Mouse (Mus musculus) brain, embryonic 14.5 days (tissue): ENCODE measurements at regions not wholly inside any gene's neighbourhood (a gene's known extent, or its start where the extent isn't known, plus 50 kb on each side); places are given as distances from the start of the nearest gene placed in this dataset.
"Not testable (repeated sequence)": the region's sequence is repeated elsewhere in the genome, so short reads cannot be mapped to it uniquely, and the experiment has no call there.

Experiments
- DNase-seq: peaks from one replicate; pipeline ENCODE4 v3.0.0-alpha.2; 2011; ENCODE audit warnings: low read depth
- CTCF ChIP-seq: fragments of 200-500 bp; IDR thresholded peaks from 2 replicates; pipeline ENCODE4 v1.5.1; 2012; ENCODE audit warnings: inconsistent platforms, mild to moderate bottlenecking, moderate library complexity, borderline replicate concordance; ENCODE audit not compliant: insufficient read depth, insufficient read length; ENCODE audit errors: extremely low read depth
- POLR2A ChIP-seq: fragments of 200-500 bp; IDR thresholded peaks from 2 replicates; pipeline ENCODE4 v1.6.1; 2012; ENCODE audit warnings: mild to moderate bottlenecking, inconsistent platforms, borderline replicate concordance; ENCODE audit not compliant: poor library complexity, insufficient read depth, insufficient read length, severe bottlenecking; ENCODE audit errors: extremely low read depth

GRCm38 (mm10) chr1:137225418-137225817 is 265.2 kb upstream of the Nr5a2 start:
- TF ChIP-seq CTCF (peak; percentile 76), POLR2A (no peak)
- DNase-seq: peak; percentile 91

GRCm38 (mm10) chr1:137223052-137223451 is 262.8 kb upstream of the Nr5a2 start:
- TF ChIP-seq POLR2A (no peak), CTCF (no peak)
- no peak for DNase-seq

DNA sequence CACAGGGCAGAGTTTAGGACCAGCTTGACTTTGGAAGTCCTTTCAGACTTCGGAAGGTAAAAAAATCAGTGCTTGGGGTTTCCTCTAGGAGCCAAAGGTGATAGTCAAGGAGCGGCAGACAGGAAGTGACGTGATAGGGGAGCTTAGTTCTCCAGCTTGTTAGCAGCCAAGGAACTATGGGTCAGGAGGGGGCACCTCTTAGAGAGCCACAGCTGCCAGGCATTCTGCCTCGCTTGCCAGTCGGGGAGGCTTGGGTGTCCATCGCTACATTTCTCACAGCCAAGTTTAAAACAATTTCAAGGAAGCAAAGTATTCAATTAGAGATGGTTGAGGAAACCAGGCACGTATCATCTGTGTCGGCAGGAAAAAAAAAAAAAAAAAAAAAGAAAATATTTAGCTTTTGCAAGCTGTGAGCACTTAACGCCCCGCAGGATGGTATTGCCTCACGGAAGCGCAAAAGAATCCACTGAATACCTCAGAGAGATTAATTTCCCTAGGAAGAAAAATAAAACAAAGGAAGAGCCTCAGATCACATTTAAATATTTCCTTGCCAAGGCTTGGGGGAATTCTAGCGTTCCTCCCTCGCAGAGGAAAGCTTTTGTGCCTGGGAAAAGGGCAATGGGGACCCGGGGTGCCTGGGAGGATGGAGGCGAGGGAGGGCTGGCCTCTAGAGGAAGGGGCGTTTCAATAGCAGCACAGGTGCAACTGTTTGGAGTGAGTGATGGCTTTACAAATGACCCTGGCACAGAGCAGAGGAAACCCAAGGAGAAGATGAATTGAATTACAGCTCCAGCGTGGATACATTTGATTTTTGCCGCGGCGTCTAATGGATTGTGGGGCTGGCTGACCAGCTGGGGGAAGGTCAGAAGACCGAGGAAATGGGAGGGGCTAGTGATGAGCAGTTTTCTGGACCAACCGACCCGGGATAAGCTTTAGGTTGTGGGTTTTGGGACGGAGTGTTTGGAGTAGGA is 261.1 kb upstream of the Nr5a2 start:
- TF ChIP-seq CTCF (no peak), POLR2A (no peak)
- DNase-seq: peak; percentile 61

GRCm38 (mm10) chr1:137220226-137220625 is 260.0 kb upstream of the Nr5a2 start:
- DNase-seq: peak; percentile 23
- no peak for TF ChIP-seq POLR2A
- no peak for TF ChIP-seq CTCF

DNA sequence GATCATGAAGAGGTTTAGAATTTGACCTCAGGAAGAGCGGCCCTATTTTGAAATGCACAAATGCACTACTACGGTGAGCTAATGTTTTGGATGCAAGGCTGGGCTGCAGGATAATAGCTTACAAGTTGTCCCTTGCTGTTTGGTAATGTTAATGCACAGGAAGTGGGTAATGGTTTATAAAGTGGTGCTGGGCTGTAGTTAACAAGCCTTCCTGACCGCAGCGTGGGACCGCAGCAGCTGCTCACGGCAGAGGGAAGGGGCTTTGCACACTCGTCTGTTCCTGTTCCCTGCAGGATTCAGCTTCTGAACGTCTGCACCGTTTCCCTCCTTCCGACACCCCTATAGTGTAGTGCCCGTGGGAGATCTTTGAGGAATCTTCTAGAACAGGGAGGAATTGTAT is 258.4 kb upstream of the Nr5a2 start:
- TF ChIP-seq CTCF: no peak
- TF ChIP-seq POLR2A: no peak
- DNase-seq: no peak

- DNase-seq: no peak
- TF ChIP-seq CTCF (peak; percentile 24; the same call in 1 of the 2 replicates), POLR2A (no peak)
These were observed 257.8 kb upstream of the Nr5a2 start for GRCm38 (mm10) chr1:137218096-137218495.

GRCm38 (mm10) chr1:137217206-137217605 is 257.0 kb upstream of the Nr5a2 start:
- TF ChIP-seq CTCF: no peak
- no peak for TF ChIP-seq POLR2A
- no peak for DNase-seq

- DNase-seq: not testable (repeated sequence)
These were observed 254.1 kb upstream of the Nr5a2 start for GRCm38 (mm10) chr1:137214328-137214727.

DNA sequence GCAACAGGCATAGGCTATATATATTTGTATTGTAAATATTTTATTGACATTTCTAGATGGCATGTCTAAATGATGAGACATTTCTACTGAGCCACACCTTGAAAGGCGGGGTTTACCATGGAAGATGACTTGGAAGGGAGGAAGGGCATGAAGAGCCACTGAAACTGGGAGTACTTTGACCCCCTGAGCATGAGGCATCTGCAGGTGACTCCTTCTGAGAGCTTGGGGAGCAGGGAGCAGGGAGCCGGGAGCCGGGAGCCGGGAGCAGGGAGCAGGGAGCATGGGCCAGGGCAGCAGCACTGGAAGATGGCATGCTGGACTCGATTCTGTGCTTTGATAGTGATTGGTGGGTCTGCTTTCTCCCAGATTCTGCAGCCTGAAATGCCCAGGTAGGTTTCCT is 253.5 kb upstream of the Nr5a2 start:
- TF ChIP-seq POLR2A (no peak), CTCF (no peak)
- DNase-seq: no peak

DNA sequence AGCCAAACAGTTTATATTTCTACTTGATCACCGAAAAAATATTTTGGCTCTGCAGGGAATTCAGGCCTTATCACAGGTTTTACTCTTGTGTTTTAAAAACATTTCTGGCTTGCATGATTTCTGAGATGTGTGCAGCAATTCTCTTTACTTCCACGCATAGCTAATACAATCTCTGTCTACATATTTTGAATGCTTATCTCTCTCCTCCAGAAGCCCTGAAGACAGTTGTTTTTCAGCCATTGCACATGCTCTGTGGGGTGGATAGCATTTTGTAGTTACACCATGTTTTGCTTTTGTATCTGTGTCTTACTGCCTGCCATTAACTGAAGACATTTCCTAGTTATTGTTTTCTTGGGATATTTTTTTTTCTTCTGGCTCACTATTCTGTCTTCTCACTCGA is 252.6 kb upstream of the Nr5a2 start:
- TF ChIP-seq POLR2A (no peak), CTCF (no peak)
- no peak for DNase-seq

- TF ChIP-seq POLR2A (no peak), CTCF (no peak)
- no peak for DNase-seq
These were observed 244.1 kb upstream of the Nr5a2 start for GRCm38 (mm10) chr1:137204371-137204770.

GRCm38 (mm10) chr1:137203512-137203911 is 243.3 kb upstream of the Nr5a2 start:
- TF ChIP-seq CTCF: no peak
- TF ChIP-seq POLR2A: no peak
- DNase-seq: no peak
